Mouse (Mus musculus) mesoderm, embryonic 11.5 days (tissue): ENCODE results near the gene Fam217a.
"Not testable (repeated sequence)": the region's sequence is repeated elsewhere in the genome, so short reads cannot be mapped to it uniquely, and the experiment has no call there.

Source experiments
- DNase-seq: peaks from one replicate; pipeline ENCODE4 v3.0.0-alpha.2; 2012; ENCODE audit warnings: low read depth, low spot score

Fam217a gene

DNA sequence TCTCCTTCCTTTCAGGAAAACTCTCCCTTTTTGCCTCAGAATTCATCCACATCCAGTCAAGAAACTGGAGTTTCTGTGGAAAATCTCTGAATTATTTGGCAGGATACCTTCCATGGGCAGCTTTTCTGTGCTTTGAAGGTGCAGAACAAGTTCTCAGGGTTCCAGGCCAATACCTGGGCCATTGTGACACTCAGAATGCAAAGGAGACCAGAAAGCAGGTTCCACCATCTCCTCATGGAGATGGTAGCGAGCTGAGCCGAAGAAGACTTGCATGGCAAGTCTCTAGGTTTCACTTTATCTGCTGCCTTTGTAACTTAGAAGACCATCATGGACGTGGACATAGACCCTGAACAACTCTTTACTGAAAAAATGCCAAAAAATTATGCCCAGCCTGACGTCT, at the start of gene Fam217a, which contains the start of gene 4933417A18Rik:
Fam217a (minus strand) TSS at position 101 of the 400 bp plus-strand sequence.
4933417A18Rik (plus strand) TSS at position 200 of the 400 bp plus-strand sequence.
- no peak for DNase-seq

DNA sequence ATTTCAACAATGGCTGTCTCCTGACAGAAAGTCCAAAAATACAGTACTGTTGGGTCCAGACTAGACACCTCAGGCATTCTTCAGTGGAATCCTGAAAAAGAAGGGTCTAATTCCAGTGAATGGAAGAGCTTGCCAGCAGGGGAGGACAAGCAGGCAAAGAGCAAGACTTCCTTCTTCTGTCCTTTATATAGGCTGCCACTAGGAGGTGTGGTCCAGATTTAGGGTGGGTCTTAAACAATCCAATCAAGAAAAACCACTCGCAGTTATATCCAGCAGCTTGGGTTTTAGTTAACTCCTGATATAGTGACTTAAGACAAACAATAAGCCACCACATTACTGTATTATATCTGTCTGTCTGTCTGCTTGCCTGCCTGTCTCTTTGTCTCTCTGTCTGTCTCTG, 49.7 kb upstream of the Fam217a start:
- peak; percentile 8 for DNase-seq

DNA sequence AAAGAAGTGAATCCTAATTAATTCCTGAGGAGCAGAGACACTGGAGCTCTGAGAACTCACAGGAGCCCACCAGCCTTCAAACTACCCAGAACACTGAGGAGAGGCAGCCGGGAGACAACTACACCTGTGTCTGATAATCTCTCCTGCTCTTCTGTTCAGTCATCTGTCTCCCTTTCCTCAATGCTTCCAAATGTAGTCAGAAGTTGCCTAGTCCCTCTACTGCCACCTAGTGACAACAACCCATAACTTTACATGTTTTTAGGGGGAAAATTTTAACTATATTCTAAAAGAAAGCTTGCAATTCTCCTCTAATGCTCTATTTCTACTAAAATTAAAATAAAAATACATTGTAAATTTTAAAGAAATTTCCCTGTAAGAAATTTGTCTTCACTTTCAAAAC, 49.0 kb upstream of the Fam217a start:
- DNase-seq, result peak; percentile 52

DNA sequence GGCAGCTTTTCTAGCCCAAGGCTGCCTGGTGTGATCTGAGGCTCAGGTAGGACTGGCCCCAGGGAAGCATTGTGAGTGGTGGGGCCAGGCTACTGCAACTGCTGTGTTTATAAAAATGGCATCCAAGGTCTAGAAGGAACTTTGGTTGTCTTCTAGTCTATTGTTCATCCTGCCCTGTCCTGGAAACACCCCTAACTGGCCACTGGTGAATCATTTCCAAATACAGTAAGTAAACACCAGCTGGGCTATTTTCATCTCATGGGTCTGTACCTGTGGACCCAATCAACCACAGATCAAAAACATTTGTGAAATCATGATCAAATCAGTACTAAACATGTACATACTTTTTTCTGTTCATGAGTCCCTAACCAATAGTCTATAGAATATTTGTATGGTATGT, 48.3 kb upstream of the Fam217a start:
- DNase-seq, result not testable (repeated sequence)

DNA sequence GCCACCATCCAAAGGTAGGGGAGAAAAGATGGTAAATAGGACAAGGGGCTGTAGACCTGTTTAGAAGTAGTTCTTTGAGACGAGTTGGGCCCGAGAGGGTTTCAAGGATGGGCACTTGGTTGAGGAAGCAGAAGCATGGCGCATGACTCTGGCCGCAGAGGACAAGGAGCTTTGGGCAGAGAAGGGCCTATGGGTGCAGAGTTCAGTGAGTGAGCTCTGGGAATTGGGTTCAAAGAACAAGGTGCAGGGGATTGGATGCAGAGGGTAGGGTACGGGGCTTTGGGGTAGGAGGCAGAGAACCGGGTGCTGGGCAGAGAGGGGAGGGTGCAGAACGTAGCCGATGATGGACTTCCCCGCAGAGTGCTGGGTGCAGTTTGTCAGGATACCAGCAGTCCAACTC, 41.5 kb upstream of the Fam217a start:
- not testable (repeated sequence) for DNase-seq

DNA sequence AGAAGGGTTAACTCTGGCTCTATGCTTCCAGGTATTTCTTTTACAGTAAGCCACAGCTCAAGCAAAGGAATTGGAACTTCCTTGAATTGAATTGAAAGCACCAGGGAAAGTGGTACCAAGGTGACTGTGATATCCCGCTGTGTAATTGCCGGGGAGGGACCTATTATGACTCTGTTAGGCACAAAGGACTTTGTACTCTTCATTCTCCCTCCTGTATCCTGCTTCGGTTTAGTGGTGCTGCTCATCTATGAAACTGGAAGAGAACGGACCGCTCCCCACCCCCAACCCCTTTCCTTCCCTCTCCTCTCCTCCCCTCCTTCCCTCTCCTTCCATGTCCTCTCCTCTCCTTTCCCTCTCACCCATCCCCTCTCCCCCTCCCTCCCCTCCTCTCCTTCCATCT, 40.8 kb upstream of the Fam217a start:
- DNase-seq, result no peak

DNA sequence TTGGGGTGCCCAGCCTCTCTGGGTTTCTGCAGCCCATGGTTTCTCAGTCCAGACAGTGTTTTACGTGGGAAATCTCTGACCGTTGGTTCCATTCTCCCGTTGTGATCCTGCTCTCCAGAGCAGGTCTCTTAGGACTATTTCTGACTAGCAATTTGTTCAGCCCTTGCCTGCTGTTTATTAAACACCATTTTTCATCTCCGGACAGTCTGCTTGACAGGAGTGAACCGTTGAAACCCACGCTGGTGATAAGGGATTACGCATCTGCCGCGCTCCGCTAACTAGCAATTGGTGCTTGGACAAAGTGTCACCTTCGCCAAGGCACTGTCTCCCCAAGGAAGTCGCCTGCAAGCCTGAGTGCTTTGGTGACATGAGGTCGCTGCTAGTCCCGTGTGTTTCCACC, 40.3 kb upstream of the Fam217a start:
- DNase-seq, result peak; percentile 9

DNA sequence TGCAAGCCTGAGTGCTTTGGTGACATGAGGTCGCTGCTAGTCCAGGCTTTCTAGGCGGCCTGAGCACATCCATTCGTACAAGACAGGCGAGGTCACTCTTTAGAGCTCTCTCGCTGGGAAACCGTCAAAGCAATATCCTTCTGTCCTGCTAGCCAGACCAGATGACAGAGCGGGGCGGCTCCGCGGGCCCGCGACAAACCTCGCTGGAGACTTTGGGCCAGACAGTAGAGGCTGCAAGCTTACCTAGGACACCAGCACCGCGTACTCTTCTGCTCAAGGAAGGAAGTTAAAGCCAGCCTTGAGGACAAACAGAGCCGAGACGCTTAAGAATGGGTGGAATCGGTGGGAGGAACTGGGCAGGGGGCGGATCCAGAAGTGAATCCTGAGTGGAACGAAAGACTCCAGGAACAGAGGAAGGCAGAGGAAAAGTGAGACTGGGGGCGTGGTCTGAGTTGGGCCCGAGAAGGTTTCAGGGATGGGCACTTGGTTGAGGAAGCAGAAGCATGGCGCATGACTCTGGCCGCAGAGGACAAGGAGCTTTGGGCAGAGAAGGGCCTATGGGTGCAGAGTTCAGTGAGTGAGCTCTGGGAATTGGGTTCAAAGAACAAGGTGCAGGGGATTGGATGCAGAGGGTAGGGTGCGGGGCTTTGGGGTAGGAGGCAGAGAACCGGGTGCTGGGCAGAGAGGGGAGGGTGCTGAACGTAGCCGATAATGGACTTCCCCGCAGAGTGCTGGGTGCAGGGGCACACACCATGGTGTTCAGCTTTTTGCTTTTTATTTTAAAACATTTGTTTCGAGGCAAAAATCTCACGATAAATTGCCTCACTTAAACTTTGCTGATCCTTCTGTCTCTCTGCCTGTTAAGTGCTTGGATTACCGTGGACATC, 39.6 kb upstream of the Fam217a start, which contains the start of gene Eci3:
Eci3 (minus strand) TSS at position 300 of the 887 bp plus-strand sequence.
- peak; percentile 37 for DNase-seq

DNA sequence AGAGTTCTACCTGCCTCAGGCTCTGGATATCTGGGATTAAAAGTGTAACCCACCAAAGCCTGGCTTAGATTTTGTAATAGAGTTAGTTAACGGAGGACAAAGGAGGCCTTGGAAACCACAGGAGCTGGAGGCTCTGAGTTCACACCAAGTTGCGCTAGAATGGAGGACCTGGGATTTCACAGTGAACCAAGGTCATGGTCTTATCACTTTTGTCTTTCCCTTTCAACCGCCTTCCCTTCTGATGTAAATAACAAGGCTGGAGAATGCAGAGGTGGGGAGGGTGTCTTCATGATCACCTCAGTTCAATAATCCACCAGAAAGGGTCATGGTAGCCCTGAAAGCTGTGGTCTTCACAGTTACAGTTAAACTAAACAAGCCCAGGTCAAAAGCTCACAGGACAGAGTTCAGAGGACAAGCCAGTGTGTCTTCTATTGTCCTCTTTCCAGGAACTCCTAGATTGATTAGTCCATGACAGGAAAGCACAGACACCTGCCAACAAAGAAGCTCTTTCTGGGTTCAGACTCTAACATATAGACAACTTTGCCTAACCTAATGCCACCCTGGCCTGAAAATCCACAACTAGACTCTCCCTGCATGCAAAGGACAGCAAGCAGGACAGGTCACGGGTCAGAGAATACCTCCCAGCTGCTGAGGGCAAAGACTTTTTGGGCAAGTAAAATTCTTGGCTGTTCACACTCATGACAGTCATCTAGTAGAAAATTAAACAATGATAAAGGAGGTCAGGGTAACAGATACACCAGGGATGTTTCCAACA, 37.1 kb upstream of the Fam217a start:
- no peak for DNase-seq

DNA sequence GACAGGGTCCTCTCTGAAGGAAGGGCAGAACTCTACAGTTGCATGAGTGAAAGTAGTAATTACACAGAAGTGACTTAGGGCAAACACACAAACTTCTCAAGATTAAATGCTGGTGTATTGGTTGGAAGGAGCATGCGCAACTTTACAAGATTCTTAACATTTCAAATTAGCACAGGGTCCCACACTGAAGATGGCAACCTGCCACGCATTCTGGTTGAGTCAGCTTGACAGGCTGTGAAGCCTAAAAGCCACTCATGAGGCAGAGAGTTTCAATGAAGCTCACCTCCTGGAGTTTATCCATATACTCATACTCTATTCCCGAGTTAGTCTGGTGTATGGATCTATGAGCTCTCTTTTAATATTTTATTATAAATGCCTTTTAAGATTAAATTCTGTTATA, 34.0 kb upstream of the Fam217a start:
- not testable (repeated sequence) for DNase-seq

DNA sequence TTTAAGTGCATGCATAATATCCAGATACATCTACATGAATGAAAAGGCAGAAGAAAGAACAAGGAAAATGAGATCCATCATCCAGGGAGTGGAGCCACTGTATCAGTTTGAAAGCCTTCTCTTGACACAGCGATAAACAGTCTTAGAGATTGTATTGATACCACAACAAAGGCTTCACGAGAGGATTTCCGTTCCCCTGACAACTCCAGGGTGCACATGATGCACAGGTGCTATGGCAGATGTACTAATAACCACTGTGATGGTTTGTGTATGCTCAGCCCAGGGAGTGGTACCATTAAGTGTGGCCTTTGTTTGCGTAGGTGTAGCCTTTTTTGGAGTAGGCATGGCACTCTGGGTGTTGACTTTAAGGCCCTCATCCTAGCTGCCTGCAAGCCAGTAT, 32.8 kb upstream of the Fam217a start:
- DNase-seq, result no peak

DNA sequence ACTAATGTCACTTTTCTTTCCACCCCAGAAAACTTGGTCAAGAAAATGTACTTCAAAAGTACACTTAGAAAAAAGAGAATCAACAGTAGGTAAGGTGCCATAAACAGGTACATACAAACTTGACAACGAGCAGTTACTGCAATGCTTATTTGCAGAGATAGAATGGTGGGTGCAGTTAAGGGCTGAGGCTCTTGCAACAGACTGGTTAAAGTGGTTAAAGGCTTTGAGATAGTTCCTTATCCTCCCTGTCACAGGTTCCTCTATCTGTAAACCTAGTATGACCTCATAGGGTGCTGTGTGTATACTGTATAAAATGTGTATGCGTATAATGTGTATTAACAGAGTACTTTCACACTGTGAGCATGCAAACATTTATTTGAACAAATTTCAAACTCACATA, 27.3 kb upstream of the Fam217a start:
- not testable (repeated sequence) for DNase-seq

DNA sequence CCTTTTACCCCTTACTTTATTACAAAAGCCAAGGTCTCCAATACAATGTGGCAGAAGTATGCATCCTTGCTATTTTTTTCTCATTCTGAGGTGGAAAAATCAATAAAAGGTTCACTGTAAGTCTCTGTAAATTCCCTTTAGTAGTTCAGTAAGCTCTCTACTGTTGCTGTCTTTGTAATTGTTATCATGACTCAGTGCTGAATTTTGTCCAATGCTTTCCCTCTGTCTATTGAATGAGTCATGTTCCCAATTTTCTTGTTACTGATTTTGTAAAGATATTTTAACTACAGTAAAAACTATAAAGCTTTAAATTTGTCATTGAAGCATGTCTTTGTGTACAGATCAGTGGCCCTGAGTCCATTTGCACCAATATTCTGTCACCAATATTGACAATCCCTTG, 18.3 kb upstream of the Fam217a start:
- no peak for DNase-seq

DNA sequence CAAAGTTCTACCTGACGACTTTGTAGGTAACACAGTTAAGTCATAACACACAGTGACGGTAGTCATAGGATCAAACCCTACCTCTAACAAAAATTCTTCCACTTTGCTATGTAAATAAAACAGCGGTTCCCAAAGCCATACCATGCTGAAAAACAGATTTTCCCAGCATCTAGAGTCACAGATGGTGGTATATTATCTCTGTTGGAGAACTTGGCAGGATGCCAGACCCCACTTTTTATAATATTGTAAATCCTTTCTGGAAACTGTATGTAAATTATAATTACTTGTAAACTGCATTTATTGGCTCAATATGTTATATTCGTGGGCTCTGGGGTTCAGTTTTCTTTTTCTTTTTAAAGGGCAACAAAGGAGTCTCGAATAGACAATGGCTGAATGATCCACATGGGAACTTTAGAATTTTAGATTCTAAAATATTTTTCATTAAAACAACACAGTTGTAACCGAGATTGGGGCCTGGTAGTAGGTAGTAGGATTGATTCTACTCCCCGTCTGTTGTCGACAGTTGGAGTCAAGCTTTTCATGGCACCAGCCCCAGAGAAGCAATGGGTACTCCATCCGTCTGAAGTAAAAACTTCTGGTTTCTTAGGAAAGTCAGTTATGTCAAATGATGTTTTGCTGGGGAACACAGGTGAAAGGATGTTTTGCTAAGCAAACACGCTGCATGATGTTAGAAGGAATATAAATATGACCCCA, 11.0 kb upstream of the Fam217a start:
- DNase-seq, result no peak

DNA sequence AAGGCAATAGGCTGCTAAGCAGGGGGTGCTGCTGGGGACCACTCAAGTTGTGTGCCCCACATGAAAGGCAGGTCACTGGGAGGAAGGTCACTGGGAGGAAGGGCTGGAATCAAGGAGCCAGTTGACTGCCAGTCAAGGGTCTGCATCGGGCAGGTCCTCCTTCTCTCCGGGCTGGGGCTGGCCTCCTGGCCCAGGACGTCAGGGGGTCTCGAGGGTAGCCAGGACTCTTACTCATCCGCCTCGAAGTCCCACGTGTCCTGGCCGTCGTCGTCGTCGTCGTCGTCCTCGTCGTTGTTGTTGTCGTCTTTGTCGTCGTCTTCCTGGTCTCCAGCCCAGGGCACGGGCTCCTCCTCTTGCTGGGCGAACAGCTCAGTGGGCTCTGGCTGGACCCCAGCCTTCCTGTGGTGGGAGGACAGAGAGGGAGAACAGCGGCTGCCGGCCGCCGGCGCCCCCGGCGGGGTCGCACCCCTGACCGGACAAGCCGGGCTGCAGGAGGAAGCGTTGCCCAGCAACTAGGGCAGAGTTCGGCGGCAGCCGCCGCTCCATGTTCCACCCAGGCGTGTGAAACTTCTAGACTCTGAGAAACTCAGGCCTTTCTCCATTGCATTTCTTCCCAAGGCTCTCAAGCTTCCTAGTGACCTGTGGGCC, 7.5 kb downstream of the Fam217a start:
- no peak for DNase-seq

DNA sequence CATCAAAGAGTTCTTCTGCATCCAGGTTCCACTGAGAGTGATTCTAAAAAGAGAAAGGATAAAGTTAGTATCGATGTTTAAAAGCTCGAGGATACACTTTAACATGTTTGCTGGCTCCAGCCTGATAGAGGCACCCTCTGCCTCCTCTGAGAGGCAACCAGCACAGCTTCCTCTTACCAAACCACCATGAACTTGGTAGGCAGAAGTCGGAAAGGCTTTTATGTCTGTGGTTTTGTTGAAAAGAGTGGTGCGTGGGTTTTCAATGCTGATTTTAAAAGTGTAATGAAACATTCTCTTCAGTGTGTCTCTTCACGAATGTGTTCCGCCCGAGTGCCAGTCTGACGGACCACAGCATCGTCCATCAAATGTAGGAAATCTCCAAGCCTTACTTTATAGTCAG, 9.5 kb downstream of the Fam217a start:
- no peak for DNase-seq

DNA sequence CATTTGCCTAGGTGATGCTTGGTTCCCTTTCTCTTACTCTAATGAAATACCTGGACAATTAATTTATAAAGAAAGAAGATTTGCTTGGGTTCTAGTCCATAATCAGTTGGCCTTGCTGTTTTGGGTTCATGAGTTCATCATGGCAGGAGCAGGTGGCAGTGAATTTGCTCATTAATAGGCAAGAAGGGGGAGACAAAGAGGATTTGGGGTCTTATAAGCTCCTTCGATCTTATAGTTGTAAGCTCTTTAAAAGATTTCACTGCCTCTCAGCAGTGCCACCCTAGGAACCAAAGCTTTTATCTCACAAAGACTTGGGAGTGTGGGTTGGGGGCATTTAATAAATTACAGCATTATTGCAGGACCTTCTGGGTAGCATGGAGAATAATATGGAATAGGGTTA, 31.2 kb downstream of the Fam217a start:
- DNase-seq, result no peak

DNA sequence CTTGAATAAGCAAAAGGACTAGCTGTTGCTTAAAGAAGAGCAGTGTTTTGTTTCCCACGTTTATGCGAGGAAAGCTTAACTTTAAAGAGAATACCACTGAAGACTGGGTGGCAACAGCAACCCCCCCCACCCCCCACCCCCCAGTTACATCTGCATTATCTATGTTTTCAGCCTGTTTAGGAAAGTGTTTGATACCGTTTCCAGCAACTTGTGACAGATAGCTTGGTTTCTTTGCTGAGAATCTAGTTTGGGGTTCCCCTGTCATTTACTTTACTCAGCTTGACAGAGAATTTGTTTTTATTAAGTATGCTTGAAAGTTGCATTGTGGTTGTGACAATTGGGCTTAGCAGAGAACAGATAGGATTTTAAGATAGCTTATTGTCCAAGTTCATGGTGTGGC, 47.6 kb downstream of the Fam217a start:
- no peak for DNase-seq

DNA sequence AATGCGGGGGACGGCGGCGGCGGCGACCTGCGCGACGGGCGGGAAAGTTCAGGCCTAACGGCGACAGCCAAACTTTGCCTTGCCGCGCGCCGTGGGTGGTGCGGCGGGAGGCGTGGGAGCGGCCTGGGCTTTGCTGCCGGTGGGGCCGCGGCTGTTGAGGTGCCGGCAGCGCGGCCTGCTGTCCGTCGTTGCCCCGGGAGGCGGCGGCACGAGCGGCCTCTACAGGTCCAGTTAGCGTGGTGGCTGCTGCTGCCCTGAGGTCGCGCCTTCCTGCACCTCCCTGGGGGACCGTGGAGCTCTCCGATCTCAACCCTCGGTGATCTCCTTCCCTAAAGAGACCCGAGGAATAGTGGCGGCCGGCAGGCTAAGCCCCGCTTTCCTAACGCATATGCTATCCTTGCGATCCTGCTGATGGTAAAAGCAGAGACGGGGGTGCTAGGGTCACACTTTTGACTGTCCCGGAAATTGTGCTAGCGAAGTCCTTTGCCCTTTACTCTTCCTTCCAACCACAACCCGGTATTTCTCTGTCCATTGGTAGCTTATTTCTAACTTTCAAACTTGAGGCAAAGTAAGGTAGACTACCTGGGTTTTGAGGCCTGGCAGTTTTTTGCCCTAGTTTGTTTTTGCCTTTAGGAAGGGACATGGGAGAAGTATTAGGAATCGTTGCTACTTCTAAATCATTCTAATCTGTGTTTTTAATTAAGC, 48.2 kb downstream of the Fam217a start:
- peak; percentile 56 for DNase-seq

DNA sequence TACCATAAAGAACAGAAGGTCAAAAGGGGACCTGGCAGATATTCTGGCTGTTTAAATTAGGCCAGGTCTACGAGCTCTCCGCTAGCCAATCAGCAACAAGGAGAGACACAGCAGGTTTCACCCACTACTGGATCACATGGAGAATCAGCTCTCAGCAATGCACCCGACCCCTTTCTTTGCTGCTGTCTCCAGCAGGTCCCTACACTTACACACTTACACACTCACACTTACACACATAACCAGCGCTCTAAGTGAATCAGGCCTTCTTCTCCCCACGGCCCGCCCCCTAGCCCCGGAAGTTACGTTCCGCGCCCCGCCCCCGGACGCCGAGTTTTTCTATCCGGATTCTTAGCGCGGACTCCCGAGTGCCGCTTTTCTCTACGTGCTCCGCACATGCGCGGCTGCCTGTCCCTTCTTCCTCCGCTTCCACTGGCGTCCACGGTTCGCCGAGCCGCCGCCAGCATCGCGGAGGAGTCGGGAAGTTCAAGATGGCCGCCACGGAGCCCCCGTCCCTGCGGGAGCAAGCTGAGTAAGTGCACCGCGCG, 48.9 kb downstream of the Fam217a start, which contains the start of gene Prpf4b:
Prpf4b (plus strand) TSS at position 137 of the 545 bp plus-strand sequence.
- peak; percentile 89 for DNase-seq
